18 mouse cellular contexts compared by ENCODE assay signal in the genomic region with DNA sequence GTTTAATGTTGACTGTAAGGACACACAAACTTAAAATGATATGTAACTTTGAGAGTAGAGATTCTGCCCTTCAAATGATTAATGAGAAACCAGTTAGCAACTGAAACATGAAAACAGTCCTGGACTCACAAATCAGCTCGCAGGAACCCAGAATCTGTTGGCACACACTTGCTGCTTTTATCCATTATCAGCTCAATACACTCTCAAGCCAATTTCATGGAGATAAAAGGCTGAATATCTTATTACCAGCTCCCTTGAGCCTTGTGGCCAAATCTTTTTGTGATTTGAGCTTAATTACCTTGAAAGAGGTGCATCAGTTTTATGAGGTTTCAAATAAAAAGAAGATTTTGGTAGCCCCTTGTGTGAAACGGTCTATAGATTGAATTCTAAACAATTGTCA.
"Had no signal": no experiment of that assay in that cellular context is flagged by ENCODE, and none has a peak within 500 bp of the region (broad histone marks: within the 10 kb centered on the region; RNA-seq: fewer than 3 reads in every experiment).

No protein-coding gene starts in this region.

- H3K4me2 ChIP-seq: liver, embryonic 15.5 days; lung, embryonic 15.5 days; midbrain, embryonic 13.5 days; neural tube, embryonic 12.5 days; stomach, embryonic 15.5 days had no signal

- ATAC-seq: liver, postnatal 0 days; lung, postnatal 0 days; midbrain, embryonic 13.5 days; midbrain, embryonic 16.5 days had no signal

- H3K4me1 ChIP-seq: liver, embryonic 15.5 days; lung, embryonic 15.5 days; megakaryocyte, embryonic 14.5 days; neural tube, embryonic 12.5 days; stomach, embryonic 15.5 days had no signal

- H3K4me3 ChIP-seq: liver, embryonic 15.5 days; lung, embryonic 15.5 days; megakaryocyte, embryonic 14.5 days; midbrain, embryonic 13.5 days; neural tube, embryonic 12.5 days; stomach, embryonic 15.5 days had no signal

- H3K27ac ChIP-seq: liver, embryonic 15.5 days; lung, embryonic 15.5 days; macrophage; midbrain, embryonic 13.5 days; neural tube, embryonic 12.5 days; stomach, embryonic 15.5 days; stomach, postnatal 0 days had no signal

- H3K9ac ChIP-seq: liver, embryonic 15.5 days; liver, postnatal 0 days; lung, embryonic 15.5 days; midbrain, embryonic 13.5 days; neural tube, embryonic 12.5 days; stomach, embryonic 15.5 days had no signal

- H3K9me3 ChIP-seq: liver, embryonic 15.5 days; lung, embryonic 15.5 days; megakaryocyte, embryonic 14.5 days; midbrain, embryonic 13.5 days; neural tube, embryonic 12.5 days; stomach, embryonic 15.5 days had no signal

- H3K36me3 ChIP-seq: liver, embryonic 15.5 days; lung, embryonic 15.5 days; midbrain, embryonic 13.5 days; neural tube, embryonic 12.5 days; stomach, embryonic 15.5 days had no signal

- DNase-seq: liver, postnatal 0 days; lung, adult 2 months; lung, postnatal 14 days; lung, postnatal 36 days; right cerebral cortex, postnatal 14 days; thymus, adult 2 months; thymus, postnatal 25 days; thymus, postnatal 4 days had no signal

- H3K27me3 ChIP-seq: liver, embryonic 15.5 days; lung, embryonic 15.5 days; megakaryocyte, embryonic 14.5 days; midbrain, embryonic 13.5 days; neural tube, embryonic 12.5 days; stomach, embryonic 15.5 days had no signal
